Mouse (Mus musculus): ENCODE results near the gene Cep170b.

GRCm38 (mm10) chr12:112718995-112719394 is 1.3 kb upstream of the Cep170b start:
- TF ChIP-seq CTCF (IDR thresholded peaks at IDR 0.05; ENCODE audit: extremely low read depth, insufficient read depth, low read length) (no peak), POLR2A (IDR thresholded peaks at IDR 0.05; ENCODE audit: extremely low read depth, insufficient read depth, low read length) (no peak)
